Mouse (Mus musculus): Measurements from ENCODE around the gene Pknox1.
"Not testable (repeated sequence)": the region's sequence is repeated elsewhere in the genome, so short reads cannot be mapped to it uniquely, and the experiment has no call there.

Gene Pknox1

GRCm38 (mm10) chr17:31564015-31564857, at the start of gene Pknox1:
Gene Pknox1, plus strand, starts transcription at chr17:31564734.
- peak; percentile 100 for DNase-seq (ENCODE audit: low spot score)

GRCm38 (mm10) chr17:31519344-31519945, 45.1 kb upstream of the Pknox1 start:
- no peak for DNase-seq (ENCODE audit: low spot score)

GRCm38 (mm10) chr17:31519946-31520838, 44.3 kb upstream of the Pknox1 start, which contains the start of the genes Wdr4 and Ndufv3:
Gene Wdr4, minus strand, starts transcription at chr17:31519980.
Gene Ndufv3, plus strand, starts transcription at chr17:31520115.
- peak; percentile 100 for DNase-seq (ENCODE audit: low spot score)

- peak; percentile 79 for DNase-seq (ENCODE audit: low spot score)
Measured at GRCm38 (mm10) chr17:31520895-31521294, 43.6 kb upstream of the Pknox1 start.

GRCm38 (mm10) chr17:31521948-31522347, 42.6 kb upstream of the Pknox1 start:
- no peak for DNase-seq (ENCODE audit: low spot score)

- DNase-seq (ENCODE audit: low spot score), result no peak
Measured at GRCm38 (mm10) chr17:31525114-31525513, 39.4 kb upstream of the Pknox1 start.

- DNase-seq (ENCODE audit: low spot score), result no peak
Measured at GRCm38 (mm10) chr17:31525816-31526215, 38.7 kb upstream of the Pknox1 start.

GRCm38 (mm10) chr17:31529314-31529713, 35.2 kb upstream of the Pknox1 start:
- peak; percentile 77 for DNase-seq (ENCODE audit: low spot score)

GRCm38 (mm10) chr17:31531441-31532158, 32.9 kb upstream of the Pknox1 start:
- no peak for DNase-seq (ENCODE audit: low spot score)

GRCm38 (mm10) chr17:31532331-31532730, 32.2 kb upstream of the Pknox1 start:
- DNase-seq (ENCODE audit: low spot score), result not testable (repeated sequence)

GRCm38 (mm10) chr17:31535358-31535757, 29.2 kb upstream of the Pknox1 start:
- no peak for DNase-seq (ENCODE audit: low spot score)

GRCm38 (mm10) chr17:31535871-31536629, 28.5 kb upstream of the Pknox1 start:
- DNase-seq (ENCODE audit: low spot score), result no peak

GRCm38 (mm10) chr17:31540101-31540500, 24.4 kb upstream of the Pknox1 start:
- DNase-seq (ENCODE audit: low spot score), result peak; percentile 71

- DNase-seq (ENCODE audit: low spot score), result no peak
Measured at GRCm38 (mm10) chr17:31540809-31541459, 23.6 kb upstream of the Pknox1 start.

- DNase-seq (ENCODE audit: low spot score), result no peak
Measured at GRCm38 (mm10) chr17:31541460-31541831, 23.1 kb upstream of the Pknox1 start.

GRCm38 (mm10) chr17:31543574-31543973, 21.0 kb upstream of the Pknox1 start:
- DNase-seq (ENCODE audit: low spot score), result no peak

GRCm38 (mm10) chr17:31546444-31547196, 17.9 kb upstream of the Pknox1 start:
- no peak for DNase-seq (ENCODE audit: low spot score)

- DNase-seq (ENCODE audit: low spot score), result no peak
Measured at GRCm38 (mm10) chr17:31547974-31548373, 16.6 kb upstream of the Pknox1 start.

- no peak for DNase-seq (ENCODE audit: low spot score)
Measured at GRCm38 (mm10) chr17:31549389-31549788, 15.1 kb upstream of the Pknox1 start.

- DNase-seq (ENCODE audit: low spot score), result not testable (repeated sequence)
Measured at GRCm38 (mm10) chr17:31552601-31553000, 11.9 kb upstream of the Pknox1 start.
